Mouse (Mus musculus): ENCODE results near the gene Cep295nl.

- TF ChIP-seq CTCF (IDR thresholded peaks at IDR 0.05; ENCODE audit: borderline replicate concordance, extremely low read depth, insufficient read depth, insufficient read length): no peak
- TF ChIP-seq POLR2A (IDR thresholded peaks at IDR 0.05; ENCODE audit: borderline replicate concordance, extremely low read depth, insufficient read depth, insufficient read length, poor library complexity, severe bottlenecking): no peak
These were observed 29.6 kb upstream of the Cep295nl start for GRCm38 (mm10) chr11:118371876-118372275.

Data from brain, embryonic 14.5 days (tissue).